Mouse (Mus musculus): ENCODE results near the gene Nipsnap3b. TPM values are rescaled to one million over a fixed set of nuclear protein-coding genes. Genes with fewer than 3 reads are reported as not detected.

The Nipsnap3b gene
- polyA plus RNA-seq (2017; shearing (Covaris generic)) = 10 to 100 TPM; 69.3 to 80.6 TPM

DNA sequence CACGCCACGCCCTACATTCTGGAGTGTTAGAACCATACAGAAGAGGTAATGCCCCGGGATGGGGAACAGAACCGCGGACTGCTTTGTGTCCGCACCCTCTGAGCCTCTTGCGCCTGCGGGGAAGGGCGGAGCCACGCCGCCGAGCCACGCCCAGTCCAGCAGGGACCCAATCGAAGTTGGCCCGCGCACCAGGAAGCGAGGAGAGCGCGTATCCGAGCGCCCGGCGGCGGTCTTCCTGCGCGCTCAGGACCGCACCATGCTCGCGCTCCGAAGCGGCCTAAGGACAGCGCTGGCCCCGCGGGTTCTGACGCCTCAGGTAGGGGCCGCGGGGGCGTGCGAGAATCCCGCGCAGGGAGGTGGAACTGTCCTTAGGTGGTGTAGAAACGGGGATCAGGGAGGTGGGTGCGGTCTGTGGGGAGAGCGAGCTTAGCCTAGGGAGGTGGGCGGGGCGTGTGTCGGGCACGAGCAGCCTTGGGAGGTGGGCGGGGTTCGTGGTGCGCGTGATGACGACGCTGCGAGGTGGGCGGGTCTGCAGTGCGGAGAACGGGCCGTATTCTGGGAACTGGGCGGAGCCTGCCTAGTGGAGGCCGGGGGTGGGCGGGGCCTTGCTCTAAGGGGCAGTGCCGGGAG is at the start of gene Nipsnap3b:
TSS of gene Nipsnap3b (plus strand) at position 149 of the 630 bp plus-strand sequence.
- peak; percentile 92 for ATAC-seq

GRCm38 (mm10) chr4:52964247-52964646 is 47.4 kb upstream of the Nipsnap3b start, which contains the start of gene Olfr270:
Gene Olfr270 (plus strand): TSS chr4:52964547.
- ATAC-seq = no peak

- no peak for ATAC-seq
Observed at GRCm38 (mm10) chr4:52985216-52985615, 26.5 kb upstream of the Nipsnap3b start.

GRCm38 (mm10) chr4:52986266-52986665 is 25.4 kb upstream of the Nipsnap3b start:
- no peak for ATAC-seq

DNA sequence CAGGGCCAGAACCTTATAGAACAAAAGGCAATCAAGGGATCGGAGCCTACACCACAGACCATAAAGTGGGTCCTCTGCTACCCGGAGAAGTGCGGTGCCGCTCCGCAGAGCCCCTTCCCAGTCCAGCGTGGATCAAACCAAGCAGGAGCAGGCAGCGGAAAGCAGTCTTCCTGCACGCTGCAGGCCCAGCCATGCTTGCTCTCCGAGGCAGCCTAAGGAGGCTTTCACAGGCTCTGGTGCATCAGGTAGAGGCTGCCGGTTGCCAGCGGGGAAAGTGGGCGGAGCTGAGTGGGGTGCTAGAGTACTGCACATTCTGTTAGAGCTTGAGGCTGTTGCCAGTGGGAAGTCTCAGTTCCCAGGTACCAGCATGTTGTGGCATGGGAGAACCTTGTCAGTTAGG is 22.4 kb upstream of the Nipsnap3b start, which contains the start of gene Nipsnap3a:
TSS of gene Nipsnap3a (plus strand) at position 25 of the 400 bp plus-strand sequence.
- ATAC-seq = no peak

DNA sequence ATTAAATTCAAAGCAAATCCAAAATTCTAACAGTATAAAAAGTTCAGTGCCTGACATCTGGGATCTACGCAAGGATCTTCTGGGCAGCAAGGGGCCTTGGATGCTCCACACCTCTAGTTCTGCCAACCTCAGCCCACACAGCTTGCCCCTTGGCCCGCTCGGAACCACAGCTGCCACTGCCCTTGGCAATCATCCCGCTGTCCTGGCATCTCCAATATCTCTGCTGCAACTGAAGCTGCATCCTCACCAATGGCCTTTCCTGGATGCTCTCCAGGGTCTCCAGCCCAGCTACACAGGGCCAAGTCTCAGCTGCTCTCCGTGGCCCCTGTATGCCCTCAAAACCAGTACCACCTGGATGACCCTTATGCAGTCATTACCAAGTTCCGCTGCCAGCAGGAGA is 12.2 kb upstream of the Nipsnap3b start:
- ATAC-seq = no peak

DNA sequence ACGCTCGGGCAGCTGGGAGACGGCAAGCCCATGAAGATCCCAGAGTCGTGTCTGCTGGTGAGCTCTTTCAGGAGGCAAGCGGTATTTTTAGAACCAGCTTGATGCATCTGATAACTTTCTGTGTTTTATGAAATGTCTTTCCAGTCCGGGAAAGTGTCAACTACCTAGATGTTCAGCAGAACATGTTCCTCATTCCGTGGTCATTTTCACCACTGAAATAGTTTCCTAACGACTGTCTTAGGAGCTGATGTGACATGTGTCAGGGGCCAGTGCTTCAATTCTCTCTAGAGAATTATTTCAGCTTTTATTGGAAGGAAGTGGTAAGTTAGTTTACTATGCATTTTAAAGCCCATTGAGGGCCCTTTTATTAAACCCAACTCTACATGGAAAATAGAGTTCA is 11.5 kb upstream of the Nipsnap3b start:
- no peak for ATAC-seq

- ATAC-seq = no peak
Observed at GRCm38 (mm10) chr4:53009183-53009582, 2.5 kb upstream of the Nipsnap3b start.

- no peak for ATAC-seq
Observed at GRCm38 (mm10) chr4:53009871-53010270, 1.8 kb upstream of the Nipsnap3b start.

- ATAC-seq = no peak
Observed at GRCm38 (mm10) chr4:53014421-53014820, 2.7 kb downstream of the Nipsnap3b start.

DNA sequence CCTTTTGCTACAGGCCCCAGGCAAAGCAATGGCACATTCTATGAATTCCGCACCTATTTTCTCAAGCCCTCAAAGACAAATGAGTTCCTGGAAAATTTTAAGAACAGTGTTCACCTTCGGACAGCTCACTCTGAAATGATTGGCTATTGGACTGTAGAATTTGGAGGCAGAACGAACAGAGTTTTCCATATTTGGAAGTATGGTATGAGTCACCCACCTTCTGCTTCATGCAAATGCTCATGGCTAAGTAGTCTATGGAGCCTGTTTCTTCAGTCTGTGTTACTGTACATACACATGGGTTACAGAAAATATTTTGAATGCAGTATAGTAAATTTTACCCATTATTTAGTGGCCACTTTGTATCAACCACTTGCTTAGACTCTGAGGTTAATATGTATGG is 3.3 kb downstream of the Nipsnap3b start:
- no peak for ATAC-seq

DNA sequence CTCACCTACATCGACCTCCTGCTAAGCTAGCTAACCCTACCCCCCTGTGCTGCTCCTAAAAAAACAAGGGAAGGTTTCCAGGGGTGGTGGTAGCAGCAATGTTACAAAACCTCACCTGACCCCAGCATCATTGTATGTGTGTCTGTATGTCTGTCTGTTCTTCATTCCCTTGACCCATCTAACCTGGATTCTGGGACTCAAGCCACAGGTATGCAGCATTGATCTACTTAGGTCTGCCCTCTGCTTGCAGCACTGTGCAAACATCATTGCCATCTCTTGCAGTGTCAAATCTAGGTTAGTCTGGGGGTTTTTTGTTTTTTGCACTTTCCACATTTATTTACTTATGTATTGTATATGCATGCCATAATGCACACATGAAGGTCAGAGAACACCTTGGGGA is 6.7 kb downstream of the Nipsnap3b start:
- ATAC-seq = no peak

- no peak for ATAC-seq
Observed at GRCm38 (mm10) chr4:53023189-53023925, 11.7 kb downstream of the Nipsnap3b start.

GRCm38 (mm10) chr4:53024397-53024796 is 12.7 kb downstream of the Nipsnap3b start:
- ATAC-seq = no peak

DNA sequence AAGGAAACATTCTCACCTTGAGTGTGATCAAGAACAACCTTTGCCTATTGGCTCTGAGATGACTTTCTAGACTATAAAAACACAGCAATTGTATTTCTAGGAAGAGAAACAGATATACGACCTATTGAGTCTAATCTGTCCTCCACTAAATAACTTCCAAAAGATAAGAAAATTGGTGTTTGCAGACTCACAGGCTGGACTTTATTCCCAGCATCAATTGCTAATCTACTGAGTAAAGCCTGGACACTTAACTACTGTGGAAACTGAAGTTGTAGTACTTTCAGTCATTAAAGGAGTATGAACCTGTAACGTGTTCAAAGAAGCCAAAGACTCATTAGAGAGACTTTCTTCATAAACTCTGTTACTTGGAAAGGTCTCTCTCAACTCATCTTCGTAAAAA is 16.1 kb downstream of the Nipsnap3b start:
- no peak for ATAC-seq

DNA sequence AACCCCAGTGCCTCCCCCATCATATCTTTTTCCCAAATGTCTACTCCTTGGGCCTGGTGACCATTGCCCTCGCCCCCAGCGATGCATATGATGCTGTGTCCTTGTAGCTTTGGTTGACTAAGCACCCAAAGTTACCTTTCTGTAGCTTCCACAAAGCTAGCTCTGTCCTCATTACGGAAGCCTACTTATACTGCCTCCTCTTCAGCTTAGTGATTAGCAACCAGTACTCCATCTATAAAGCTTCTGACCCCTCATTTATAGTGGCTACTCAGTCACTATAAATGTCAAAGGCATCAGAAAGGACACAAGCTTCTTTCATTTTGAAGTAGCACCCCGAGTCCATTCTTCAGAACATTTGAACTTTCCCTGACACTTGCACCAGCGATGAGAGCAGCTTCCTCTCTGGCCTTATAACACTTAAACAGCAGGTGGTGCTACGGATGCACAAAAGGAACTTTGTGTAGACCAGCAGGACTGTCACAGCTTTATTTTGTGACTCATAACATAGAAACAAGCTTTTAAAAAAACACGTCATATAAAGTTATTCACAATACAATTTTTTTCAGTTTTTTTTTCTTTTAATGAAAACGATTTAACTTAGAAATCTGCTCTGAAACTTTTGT is 18.8 kb downstream of the Nipsnap3b start:
- no peak for ATAC-seq

DNA sequence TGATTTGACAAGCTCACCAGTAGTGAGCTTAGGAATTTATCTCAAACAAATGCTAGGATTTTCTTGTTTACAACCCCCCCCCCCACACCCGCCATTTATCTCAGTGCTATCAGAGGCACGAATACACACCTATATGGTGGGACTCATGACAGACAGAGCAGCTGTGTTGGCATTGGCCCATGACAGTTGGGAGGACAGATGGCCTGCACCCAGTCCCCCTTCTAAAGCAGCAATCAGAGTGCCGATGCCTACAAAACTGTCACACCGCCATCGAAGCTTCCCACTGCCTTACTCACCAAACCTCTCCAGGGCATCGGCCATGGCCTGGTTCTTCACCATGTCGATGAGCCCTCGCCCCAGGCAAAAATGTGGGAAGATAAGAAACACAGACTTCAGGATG is 32.1 kb downstream of the Nipsnap3b start:
- no peak for ATAC-seq

GRCm38 (mm10) chr4:53045807-53046206 is 34.1 kb downstream of the Nipsnap3b start:
- ATAC-seq = no peak

GRCm38 (mm10) chr4:53046238-53047022 is 34.8 kb downstream of the Nipsnap3b start:
- ATAC-seq = no peak

DNA sequence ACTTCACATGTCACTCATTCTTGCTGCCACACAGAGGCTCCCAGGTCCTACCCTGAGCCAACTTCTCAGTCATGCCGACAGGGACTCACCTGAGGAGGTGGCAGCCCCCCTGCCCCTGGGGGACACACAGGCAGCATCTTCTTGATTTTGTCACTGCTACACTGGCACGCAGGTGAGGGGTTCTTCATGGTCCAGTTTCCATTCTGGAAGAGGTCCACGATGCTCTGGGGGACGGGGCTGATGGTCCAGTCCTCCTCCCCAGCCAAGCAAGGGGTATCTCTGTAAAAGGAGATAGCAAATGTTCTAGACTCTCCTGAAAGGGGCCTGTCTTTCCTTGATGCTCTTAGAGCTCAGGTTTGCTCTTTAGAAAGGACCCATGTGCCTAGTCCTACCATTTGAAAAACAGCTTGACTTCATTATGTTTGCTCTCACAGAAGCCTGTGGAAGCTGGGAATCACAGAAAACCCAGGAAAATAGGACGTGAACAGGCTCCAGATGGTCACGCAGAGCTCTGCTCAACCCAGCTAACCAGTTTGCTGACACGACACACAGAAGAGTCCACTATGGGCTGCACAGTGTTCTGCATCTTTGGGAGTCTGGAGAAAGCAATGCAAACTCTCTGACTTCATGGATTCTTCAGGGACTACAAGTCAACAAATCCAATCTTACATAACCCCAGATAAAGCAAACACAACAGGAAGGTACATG is 50.8 kb downstream of the Nipsnap3b start:
- ATAC-seq = no peak

All from activated CD4-positive, CD25-positive, alpha-beta regulatory T cell, adult 4 months (primary cell).